Mouse (Mus musculus) hindbrain, embryonic 12.5 days (tissue): ENCODE data around the gene Tob1. TPM values are rescaled to one million over a fixed set of nuclear protein-coding genes. Genes with fewer than 3 reads are reported as not detected.

Experiments used
- ATAC-seq: fragments of 200-750 bp; cut with Nextera tagmentation; 2 replicates; pipeline ENCODE4 v1.8.0; 2017; ENCODE audit warnings: moderate TSS enrichment; ENCODE audit not compliant: low FRiP score
- H3K27ac ChIP-seq: fragments of 300-500 bp; sonication (generic); 2 replicates; pipeline ENCODE4 v1.5.1; 2016; ENCODE audit warnings: mild to moderate bottlenecking
- H3K27me3 ChIP-seq: fragments of 300-500 bp; sonication (generic); 2 replicates; pipeline ENCODE4 v1.6.1; 2016; ENCODE audit warnings: mild to moderate bottlenecking
- H3K36me3 ChIP-seq: fragments of 300-500 bp; sonication (generic); 2 replicates; pipeline ENCODE4 v1.6.1; 2016; ENCODE audit warnings: mild to moderate bottlenecking
- H3K4me1 ChIP-seq: fragments of 300-500 bp; sonication (generic); 2 replicates; pipeline ENCODE4 v1.6.1; 2016
- H3K4me2 ChIP-seq: fragments of 300-500 bp; sonication (generic); replicated peaks from 2 replicates; pipeline ENCODE4 v1.6.1; 2016; ENCODE audit warnings: mild to moderate bottlenecking
- H3K4me3 ChIP-seq: fragments of 300-500 bp; sonication (generic); 2 replicates; pipeline ENCODE4 v1.5.1; 2016; ENCODE audit warnings: mild to moderate bottlenecking
- H3K9ac ChIP-seq: fragments of 300-500 bp; sonication (generic); 2 replicates; pipeline ENCODE4 v1.6.1; 2016; ENCODE audit warnings: mild to moderate bottlenecking, moderate library complexity
- H3K9me3 ChIP-seq: fragments of 300-500 bp; sonication (generic); replicated peaks from 2 replicates; pipeline ENCODE4 v1.6.1; 2016; ENCODE audit warnings: mild to moderate bottlenecking
- WGBS: fragments of 180-500 bp; shearing (Covaris S2); methylation state at CpG from one replicate; pipeline ENCODE4 v1.1.7; 2016; 5-methylcytosine and 5-hydroxymethylcytosine counted together
- polyA plus RNA-seq: library from polyadenylated mRNA; unstranded; fragments of >200 nt; fragmentation: Nextera tagmentation; extraction: Ambion mirVana; gene quantifications from 2 replicates; pipeline ENCODE4 v1.2.1, GENCODE M21; 2016

Gene Tob1
- polyA plus RNA-seq, 1 experiment from 2014 or later, result 41.7 TPM

DNA sequence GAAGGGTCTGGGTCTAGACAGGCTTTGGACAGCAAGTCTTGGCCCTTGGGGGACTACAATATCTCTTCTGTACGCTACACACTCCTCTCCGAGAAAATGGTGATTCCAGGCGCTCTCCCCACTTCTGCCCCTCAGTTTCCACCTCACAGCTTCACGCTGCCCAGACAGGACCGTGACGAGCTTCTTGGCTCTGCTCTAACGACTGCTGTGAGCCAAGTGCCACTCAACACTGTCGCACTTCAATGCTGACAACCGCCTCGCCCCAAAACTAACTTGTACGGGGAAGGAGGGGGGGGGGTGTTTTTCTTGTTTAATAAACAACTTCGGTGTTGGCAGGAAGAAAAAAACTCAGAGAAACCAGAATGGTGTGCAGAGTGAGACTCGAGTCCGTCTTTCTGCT, 46.7 kb downstream of the Tob1 start:
- Histone ChIP-seq H3K36me3 (no peaks in the 10 kb centered on the region), H3K4me2 (no peak overlapping the region), H3K27ac (no peak overlapping the region), H3K4me1 (peaks cover 11% of the 10 kb centered on the region; the same call in 1 of the 2 replicates), H3K9me3 (no peaks in the 10 kb centered on the region), H3K9ac (no peak overlapping the region), H3K4me3 (no peak overlapping the region), H3K27me3 (no peaks in the 10 kb centered on the region)
- WGBS, result 77% methylated on average over 14 of the region's 14 CpGs
- ATAC-seq, result no peak

GRCm38 (mm10) chr11:94259814-94260213, 48.6 kb downstream of the Tob1 start:
- no peaks in the 10 kb centered on the region for H3K9me3 ChIP-seq
- no peaks in the 10 kb centered on the region for H3K27me3 ChIP-seq
- WGBS, result 58% methylated on average over 4 of the region's 4 CpGs
- H3K27ac ChIP-seq, result no peak overlapping the region
- no peak for ATAC-seq
- H3K9ac ChIP-seq, result no peak overlapping the region
- no peak overlapping the region for H3K4me3 ChIP-seq
- no peaks in the 10 kb centered on the region for H3K36me3 ChIP-seq
- H3K4me1 ChIP-seq, result peaks cover 9% of the 10 kb centered on the region; the same call in 1 of the 2 replicates
- no peak overlapping the region for H3K4me2 ChIP-seq

- Histone ChIP-seq H3K27me3 (no peaks in the 10 kb centered on the region), H3K9ac (no peak overlapping the region), H3K27ac (no peak overlapping the region), H3K9me3 (no peaks in the 10 kb centered on the region), H3K4me1 (peaks cover 16% of the 10 kb centered on the region; the same call in 1 of the 2 replicates), H3K4me3 (no peak overlapping the region), H3K36me3 (no peaks in the 10 kb centered on the region), H3K4me2 (no peak overlapping the region)
- ATAC-seq, result no peak
- 67% methylated on average over 6 of the region's 6 CpGs for WGBS
These were observed 50.5 kb downstream of the Tob1 start for GRCm38 (mm10) chr11:94261585-94262370.

Other genes with a start within 250 kb of the Tob1 start
- gene Gm20390, start 243.2 kb upstream of the Tob1 start, polyA plus RNA-seq, result 327 and 355 TPM in 2 replicates
- gene Nme1, start 242.9 kb upstream of the Tob1 start, polyA plus RNA-seq, result 172 and 210 TPM in 2 replicates
- gene Spag9, start 215.4 kb upstream of the Tob1 start, polyA plus RNA-seq, result 119 and 123 TPM in 2 replicates
- gene Wfikkn2, start 34.6 kb downstream of the Tob1 start, polyA plus RNA-seq, result 6.8 and 9.1 TPM in 2 replicates
- gene Gm21885, start 70.4 kb downstream of the Tob1 start, polyA plus RNA-seq, result 0.31 and 0.48 TPM in 2 replicates
- gene Luc7l3, start 110.5 kb downstream of the Tob1 start, polyA plus RNA-seq, result 153 and 167 TPM in 2 replicates
- 27.3 and 28.7 TPM in 2 replicates for gene Ankrd40, start 116.5 kb downstream of the Tob1 start, polyA plus RNA-seq
- gene Abcc3, start 181.5 kb downstream of the Tob1 start, polyA plus RNA-seq, result 0.81 and 1.2 TPM in 2 replicates